Mouse (Mus musculus) liver, postnatal 0 days (tissue): ENCODE data around the gene Ifit1bl2.

Experiments used
- CTCF ChIP-seq: sonication (generic); IDR thresholded peaks from 2 replicates; pipeline ENCODE4 v1.5.1; 2016; ENCODE audit warnings: antibody characterized with exemption, low read depth
- EP300 ChIP-seq: IDR thresholded peaks from 2 replicates; pipeline ENCODE4 v1.6.1; 2016; ENCODE audit warnings: antibody characterized with exemption, low read depth, mild to moderate bottlenecking

GRCm38 (mm10) chr19:34650997-34651396 lies 10.5 kb upstream of the Ifit1bl2 start:
- TF ChIP-seq CTCF = no peak
- no peak for TF ChIP-seq EP300
